Mouse (Mus musculus) urinary bladder, postnatal 36 days (tissue): ENCODE results near the gene Hnrnpul2.
A peak's percentile ranks its signal among the peaks of the same experiment; 100 is the strongest.
"Not testable (repeated sequence)": the region's sequence is repeated elsewhere in the genome, so short reads cannot be mapped to it uniquely, and the experiment has no call there.

ENCODE experiments used
- DNase-seq, 2 experiments: peaks; one replicate each; pipeline ENCODE4 v3.0.0; 2022; ENCODE audit warnings: low spot score in 2 of 2, mixed read lengths in 1 of 2

Gene Hnrnpul2

DNA sequence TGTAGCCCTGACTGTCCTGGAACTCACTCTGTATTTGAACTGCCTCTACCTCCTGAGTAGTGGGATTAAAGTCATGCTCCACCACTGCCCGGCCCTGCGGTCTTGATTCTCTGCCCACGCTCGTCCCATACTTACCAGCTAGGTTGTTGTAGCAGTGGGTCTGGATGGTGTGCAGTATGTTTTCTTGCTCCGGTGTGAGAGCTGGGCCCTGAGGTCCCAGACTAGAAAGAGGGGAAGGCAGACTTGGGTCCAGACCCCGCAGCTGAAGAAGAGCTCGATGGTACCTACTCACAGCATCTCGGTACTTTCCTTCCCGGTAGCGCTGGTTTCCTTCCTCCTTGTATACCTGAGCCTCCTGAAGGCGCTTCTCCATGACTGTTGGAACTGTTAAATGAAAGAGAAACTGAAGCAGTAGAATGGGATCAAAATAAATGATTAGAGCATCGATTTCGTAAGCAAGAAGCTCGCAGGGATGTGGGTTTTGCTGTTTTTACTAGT is 1.5 kb upstream of the Hnrnpul2 start:
- no peak for DNase-seq

DNA sequence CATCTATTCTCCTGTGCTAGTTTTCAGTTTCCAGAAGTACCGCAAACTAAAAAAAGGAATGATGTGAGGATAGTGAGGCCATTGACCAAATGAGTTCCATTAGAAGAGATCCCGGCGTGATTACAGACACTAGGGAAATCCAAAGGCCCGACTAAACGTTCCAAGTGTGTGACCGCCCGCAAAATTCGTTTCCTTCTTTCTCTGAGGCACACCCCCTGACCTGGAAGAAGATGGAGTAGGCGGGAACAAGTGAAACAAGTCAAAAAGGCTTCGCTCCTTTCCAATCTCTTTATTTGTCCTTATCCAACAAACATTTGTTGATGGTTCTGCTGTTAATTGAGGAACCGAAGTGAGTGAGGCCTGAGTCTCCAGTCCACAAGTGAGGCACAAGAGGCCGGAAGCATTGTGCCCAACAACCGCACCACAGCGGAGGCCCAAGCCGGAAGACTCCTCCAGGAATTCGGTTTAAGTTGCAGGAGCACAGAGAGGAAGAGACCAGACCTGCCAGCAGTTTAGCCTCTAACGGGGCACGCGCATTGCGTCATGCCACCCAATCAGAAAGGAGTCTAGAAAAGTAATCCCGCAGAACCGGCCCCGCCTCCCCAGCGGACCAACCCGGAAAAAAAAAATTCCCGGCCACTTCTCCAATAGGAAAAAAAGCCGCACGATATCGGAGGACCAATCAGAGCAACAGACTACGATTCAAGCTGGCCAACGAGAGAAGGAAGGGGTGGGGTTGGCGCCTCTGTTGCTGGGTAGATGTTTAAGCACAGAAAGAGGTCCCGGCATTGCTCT is 812 bp upstream of the Hnrnpul2 start, which contains the start of gene Ttc9c:
Ttc9c (minus strand) TSS at position 533 of the 795 bp plus-strand sequence.
- peak in 1 of 2 experiments; percentile 98 for DNase-seq

DNA sequence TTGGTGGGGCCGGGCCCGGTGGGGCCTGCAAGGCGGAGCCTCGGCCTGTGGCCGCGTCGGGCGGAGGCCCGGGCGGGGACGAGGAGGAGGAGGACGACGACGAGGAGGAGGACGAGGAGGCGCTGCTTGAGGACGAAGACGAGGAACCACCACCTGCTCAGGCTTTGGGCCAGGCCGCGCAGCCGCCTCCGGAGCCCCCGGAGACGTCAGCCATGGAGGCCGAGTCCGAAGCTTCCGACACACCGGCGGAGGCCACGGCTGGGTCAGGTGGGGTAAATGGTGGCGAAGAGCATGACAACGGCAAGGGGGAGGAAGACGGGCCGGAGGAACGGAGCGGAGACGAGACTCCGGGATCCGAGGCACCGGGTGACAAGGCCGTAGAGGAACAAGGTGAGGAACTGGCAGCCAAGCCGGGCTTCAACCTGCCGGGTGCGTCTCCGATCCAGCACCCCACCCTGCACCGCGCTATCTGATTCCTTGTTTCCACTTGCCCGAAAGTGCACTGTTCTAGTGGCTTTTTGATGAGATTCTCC is 680 bp downstream of the Hnrnpul2 start:
- DNase-seq, result no peak

DNA sequence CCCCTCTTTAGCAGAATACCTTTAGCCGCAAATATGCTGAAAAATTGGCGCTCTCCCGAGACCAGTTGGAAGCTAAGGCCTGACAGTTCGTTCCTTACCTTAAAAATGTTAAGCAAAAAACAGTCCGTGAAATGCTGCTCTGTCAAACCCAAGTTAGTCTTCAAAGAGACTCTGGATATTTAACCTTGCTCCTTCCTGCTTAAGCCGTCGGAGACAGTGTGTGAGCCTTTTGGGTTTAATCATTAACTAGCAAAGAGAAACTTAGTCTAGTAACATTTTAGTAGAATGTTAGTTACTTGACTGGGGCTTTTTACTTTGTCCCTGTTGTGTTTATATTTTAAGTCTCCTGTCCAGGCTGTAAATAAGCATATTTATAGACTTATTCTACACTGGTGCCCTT is 1.3 kb downstream of the Hnrnpul2 start:
- DNase-seq, result no peak

DNA sequence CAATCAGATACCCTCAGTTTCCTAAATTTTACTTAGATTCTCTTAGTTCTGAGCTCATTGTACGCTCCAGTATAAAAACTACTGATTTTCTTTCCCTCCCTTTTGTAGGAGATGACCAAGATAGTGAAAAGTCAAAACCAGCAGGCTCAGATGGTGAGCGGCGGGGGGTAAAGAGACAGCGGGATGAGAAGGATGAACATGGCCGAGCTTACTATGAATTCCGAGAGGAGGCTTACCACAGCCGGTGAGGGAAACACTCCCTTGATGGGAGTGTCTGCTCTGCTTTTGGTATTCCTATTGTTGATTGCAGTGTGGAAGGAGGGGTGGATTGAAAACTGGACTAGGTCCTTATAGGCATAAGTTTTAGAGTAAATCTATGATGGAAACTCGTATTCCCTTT is 2.9 kb downstream of the Hnrnpul2 start:
- DNase-seq, result no peak

DNA sequence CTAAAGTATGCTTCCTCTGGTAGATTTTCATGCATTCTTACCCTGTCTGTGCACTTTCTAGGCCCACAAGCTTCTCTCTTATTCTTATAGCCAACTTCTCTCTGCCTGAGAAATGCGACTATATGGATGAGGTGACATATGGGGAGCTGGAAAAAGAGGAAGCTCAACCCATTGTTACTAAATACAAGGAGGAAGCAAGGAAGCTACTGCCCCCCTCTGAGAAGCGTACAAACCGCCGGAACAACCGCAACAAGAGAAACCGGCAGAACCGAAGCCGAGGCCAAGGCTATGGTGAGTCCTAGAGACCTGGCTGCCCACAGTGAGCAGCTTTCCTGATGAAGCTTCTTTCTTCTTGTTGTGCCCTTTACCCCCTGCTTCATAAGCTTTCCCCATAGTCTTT is 9.8 kb downstream of the Hnrnpul2 start, which contains the start of gene AC129217.1:
AC129217.1 (plus strand) TSS at position 114 of the 400 bp plus-strand sequence.
- DNase-seq, result no peak

DNA sequence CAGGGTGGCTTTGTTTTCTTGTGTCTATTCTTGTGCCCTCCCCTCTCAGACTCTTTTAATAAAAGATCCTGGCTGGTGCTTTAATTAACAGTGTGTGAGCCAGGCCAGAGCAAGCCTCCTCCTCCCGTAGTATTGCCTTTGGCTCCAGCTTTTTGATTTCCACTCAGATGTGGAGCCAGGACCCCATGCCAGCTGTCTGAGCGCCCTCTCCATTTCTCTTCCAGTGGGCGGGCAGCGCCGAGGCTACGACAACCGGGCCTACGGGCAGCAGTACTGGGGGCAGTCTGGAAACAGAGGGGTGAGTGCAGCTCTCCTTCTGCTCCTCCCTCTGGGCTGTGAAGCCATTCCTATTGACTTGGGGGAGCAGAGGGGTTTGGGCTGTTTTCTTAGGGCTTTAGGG is 10.9 kb downstream of the Hnrnpul2 start:
- DNase-seq, result no peak

DNA sequence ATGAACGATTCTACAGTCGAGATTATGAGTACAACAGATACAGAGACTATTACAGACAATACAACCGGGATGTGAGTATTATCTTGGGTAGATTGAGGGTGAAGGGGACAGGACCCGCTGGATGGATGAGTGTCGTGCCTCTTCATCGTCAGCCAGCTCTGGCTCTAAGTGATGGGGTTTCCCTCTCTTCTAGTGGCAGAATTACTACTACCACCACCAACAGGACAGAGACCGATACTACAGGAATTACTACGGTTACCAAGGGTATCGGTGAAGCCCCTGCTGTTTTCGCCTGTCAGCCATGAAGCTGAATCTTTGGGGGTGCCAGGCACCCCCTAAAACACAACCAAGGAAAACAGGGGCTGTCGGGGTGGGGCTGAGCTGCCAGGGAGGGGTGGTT is 11.5 kb downstream of the Hnrnpul2 start:
- no peak for DNase-seq

DNA sequence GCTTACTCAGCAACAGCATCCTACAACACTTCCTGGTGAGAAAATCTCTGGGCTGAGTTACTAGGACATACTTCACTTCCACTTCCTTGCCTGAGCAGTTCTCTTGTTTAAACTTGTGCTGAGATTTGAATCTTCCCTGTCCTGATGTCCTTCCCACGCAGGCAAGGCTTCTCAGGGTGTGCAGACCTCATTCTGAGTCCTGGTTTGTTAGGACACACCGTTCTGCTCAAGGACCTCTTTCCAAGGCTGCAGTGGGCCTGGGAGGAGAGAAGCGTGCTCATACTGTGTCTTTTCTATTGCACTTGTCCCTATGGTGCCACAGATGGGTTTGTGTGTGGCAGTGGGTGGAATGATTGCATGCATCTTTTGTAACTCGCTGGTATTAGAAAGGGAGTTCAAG is 13.2 kb downstream of the Hnrnpul2 start:
- DNase-seq, result no peak

DNA sequence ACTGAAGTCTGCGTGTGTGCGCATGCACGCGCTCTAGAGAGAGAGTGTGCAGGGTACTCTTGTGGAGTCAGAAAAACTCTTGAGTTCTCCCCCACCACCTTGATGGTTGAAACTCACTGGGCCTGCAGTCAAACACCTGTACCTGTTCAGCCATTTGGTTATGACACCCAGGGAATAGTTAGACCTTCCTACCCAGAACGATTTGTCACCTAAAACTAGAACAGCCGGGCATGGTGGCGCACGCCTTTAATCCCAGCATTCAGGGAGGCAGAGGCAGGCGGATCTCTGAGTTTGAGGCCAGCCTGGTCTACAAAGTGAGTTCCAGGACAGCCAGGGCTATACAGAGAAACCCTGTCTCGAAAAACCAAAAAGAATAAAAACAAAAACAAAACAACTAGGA is 16.5 kb downstream of the Hnrnpul2 start:
- DNase-seq, result not testable (repeated sequence)

DNA sequence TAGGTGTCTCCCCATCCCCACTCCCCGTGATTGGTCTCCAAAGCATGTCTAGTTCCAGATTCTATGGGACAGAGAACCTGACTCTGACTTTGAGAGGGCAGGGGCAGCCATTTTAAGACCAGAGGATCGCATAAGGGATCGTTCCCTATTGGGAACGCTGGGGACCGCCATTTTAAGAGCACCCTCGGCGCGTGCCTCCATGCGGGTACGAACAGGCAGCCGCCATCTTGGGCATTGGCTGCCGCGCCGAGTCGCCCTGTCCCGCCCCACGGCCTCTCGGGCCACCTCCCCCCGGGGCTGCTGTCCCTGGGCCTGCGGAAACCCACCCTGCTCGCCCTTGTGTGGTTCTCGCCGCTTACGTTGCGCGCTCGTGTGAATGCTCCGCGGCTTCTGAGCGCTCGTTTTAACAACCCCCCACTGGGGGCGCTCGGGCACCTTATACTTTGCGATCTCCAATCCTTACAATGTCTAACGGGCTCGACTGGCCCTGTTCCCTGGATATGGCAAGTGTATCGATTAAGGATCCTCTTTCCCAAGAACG is 17.5 kb downstream of the Hnrnpul2 start, which contains the start of gene Bscl2:
Bscl2 (plus strand) TSS at position 217 of the 541 bp plus-strand sequence.
- peak; percentile 80 to 82 for DNase-seq

DNA sequence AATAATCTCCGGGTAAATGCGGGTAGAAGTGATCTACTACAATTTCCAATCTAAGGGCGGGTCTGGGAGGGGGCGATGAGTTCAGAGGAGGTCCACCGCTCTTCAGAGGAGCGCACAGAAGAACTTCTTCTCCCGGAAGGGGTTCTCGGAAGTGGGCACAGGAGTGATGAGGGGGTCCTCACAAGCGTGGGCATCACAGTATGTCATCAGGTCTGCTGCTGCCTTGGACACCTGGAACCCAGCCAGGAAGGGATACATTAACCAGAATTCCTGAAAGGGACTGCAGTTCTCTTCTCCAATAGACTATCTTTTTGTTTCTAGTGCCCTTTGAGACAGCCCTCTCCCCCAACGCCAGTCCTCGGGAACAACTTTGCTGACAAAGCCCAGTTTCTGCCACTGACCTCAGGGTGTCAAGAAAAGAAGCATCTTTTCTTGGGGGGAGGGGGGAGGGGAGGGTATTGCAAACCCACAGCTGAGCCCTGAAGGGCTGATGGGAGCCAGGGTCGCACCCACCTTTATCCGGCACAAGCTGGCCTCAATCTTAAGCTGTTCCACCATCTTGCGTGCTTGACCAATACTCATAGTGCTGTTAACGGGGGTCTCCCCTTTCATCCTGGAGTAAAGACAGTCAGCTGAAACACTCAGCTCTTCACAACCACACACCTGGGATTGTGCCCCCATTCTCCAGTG is 18.4 kb downstream of the Hnrnpul2 start:
- DNase-seq, result no peak

DNA sequence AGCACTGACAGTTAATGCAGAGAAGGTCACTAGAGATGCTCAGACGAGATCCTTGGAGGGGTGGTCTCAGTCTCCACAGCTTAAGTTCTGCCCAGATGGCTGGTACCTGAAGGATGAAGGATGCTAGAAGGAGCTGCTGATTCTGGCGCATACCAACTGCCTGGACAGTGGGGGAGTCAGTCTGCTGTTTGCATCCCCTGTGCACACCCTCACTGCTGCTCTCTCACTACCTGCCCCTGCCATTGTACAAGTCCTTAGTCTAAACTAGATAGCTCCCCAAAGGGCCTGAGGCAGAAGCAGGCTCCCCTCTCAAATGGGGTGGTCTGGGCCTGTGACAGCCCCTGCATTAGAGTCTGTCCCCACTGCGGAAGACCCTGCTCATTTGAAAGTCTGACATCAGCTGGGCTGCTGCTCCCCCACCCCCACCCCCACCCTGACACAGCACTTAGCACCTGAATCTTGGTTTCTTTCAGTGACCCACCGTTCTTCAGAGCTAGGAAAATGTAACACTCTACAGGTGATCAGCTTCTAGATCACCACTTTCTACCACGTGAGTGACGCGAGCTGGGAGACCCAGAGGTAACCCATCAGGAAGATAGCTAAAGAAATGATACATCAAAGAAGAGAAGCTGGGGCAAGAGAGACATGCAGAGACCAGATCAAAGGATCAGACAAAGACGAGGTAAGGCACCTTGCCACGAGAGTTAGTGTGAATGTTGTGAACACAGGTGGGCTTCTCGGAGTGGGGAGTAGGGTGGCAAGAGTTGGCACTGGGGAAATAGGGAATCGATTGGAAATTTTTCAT is 19.5 kb downstream of the Hnrnpul2 start, which contains the start of gene Gng3:
Gng3 (minus strand) TSS at position 92 of the 805 bp plus-strand sequence.
- DNase-seq, result no peak

DNA sequence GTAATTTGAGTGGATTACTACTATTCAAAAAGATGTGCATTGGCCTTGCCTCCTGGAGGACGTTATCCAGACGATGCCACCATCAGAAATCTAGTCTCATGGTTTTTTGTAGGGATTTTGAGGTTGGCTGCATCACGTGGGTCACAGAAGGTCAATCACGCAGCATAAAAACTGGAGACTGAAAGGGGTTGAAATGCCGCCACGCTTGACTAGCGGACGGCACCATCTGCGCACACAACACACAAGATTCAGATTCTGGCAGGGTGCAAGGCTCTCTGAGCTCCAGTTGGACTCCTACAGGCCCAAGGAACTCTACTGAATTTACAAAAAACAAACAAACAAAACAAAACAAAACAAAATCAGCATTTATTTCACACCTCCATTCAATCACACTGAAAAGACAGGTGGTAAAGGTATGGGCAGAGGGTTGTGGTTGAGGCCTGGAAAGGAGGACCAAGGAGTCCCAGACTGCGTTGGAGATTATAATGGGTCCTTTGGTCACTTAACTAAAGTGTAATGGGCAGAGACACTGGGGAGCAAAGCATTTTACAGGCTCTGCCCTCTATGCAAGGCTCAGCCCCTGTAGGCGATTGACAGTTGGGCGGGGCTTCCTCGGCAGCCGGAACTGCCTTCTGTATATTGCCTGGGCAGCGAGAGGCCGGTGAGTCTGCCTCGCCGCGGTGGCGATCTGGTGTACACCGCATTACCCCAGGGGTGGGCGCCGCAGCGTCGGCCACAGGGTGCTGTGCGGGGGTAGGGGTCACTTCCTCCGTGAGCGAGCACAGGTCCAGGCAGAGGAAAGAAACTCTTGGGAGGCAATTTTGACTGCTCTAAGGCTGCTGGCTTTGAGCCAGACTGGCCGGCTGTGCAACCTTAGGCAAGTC is 20.3 kb downstream of the Hnrnpul2 start:
- peak; percentile 65 to 84 for DNase-seq

DNA sequence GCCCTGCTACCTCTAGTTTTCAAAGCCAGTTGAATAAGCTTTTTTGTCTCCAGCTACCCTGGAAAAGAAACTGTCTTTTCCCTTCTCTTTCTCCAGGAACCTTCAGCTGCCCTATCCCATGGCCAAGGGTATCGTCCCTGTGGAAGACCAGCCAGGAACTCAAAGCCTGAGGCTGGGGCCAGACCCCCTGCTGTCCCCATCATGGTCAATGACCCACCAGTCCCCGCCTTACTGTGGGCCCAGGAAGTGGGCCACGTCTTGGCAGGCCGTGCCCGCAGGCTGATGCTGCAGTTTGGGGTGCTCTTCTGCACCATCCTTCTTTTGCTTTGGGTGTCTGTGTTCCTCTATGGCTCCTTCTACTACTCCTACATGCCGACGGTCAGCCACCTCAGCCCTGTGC is 21.2 kb downstream of the Hnrnpul2 start:
- DNase-seq, result no peak

DNA sequence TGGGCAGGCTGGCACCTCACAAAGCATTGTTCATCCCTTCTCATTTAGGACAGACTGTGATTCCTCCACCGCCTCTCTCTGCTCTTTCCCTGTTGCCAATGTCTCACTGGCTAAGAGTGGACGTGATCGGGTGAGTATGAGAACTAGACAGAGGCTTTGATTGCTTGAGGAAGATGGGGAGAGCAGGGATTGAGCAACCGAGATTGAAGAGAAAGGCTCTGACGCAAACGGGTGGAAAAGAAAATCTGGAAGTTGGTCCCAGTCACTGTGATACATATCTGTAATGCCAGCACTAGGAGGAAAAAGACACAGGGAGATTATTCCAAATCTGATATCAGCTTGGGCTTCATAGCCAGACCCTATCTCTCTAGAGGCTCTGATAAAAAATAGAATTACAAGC is 23.2 kb downstream of the Hnrnpul2 start:
- peak in 1 of 2 experiments; percentile 43 for DNase-seq

DNA sequence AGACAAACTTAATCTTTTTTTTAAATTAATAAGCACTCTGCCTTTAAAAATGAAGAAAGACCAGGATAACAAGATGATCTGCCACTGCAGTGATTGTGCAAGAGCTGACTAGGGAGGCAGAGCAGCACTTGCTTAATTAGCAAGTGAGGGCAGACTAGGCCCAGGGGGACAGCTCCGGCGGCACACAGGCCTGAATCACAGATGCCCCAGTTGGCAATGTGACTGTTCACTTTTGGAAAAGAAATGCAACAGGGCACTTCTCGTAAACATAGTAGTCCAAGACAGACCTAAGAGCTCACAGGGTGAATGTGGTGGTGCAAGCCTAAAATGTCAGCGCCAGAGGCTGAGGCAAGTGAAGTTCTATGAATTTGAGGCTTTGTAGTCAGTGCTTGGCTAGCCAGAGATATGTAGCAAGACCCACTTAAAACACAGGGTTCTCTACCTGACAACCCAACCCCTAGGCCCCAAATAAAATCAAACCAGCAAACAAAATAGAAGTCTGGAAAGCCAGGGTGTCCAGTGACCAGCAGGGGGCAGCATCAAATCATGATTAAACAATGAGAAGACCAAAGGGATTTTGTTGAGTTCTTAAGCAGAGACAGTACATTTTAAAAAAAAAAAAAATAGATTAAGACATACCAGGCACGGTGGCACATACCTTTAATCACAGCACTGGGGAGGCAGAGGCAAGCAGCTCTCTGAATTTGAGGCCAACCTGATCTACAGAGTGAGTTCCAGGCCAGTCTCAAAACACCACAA is 24.7 kb downstream of the Hnrnpul2 start:
- DNase-seq, result peak; percentile 68 to 78

DNA sequence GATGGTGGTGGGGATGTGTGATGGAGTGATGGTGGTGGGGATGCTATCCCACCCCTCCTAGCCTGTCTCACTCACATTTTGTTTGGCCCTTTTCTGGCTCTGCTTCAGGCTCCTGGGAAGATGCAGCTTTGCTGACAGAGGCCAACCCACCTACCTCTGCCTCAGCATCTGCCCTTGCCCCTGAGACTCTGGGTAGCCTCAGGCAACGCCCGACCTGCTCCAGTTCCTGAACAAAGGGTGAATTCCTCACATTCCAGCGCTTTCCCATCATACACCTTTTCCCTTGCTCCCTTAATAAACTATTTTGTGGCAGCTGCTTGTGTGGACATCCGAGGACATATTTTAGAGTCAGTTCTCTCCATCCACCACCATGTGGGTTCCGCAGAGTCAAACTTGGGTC is 28.5 kb downstream of the Hnrnpul2 start:
- DNase-seq, result no peak

DNA sequence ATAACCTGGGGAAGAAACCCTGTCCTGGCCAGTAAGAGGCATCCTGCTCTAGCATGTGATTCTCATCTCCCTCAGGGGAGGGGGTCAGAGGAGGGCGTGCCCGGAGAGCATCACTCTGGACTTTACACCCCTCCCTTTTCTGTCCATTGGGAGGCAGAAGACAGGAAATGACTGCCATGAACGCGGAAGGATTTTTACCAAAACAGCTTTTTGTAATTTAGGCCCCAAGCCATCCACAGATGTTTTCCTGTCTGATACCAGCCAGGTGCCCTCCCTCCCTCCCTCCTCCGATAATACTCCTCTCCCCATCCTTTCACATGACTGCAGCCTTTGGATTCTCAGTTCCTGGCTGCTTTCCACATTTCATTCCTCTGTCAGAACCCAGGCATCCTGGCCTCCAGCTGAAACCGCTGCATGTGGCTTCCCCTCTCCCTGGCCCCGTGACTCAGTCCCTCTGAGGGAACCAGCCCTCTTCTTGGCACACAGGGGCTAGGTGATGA is 30.6 kb downstream of the Hnrnpul2 start, which contains the start of gene Lrrn4cl:
Lrrn4cl (plus strand) TSS at position 367 of the 500 bp plus-strand sequence.
- peak; percentile 25 to 64 for DNase-seq
